Mouse (Mus musculus): ENCODE measurements around the gene Rnf157. TPM values are rescaled to one million over a fixed set of nuclear protein-coding genes. Genes with fewer than 3 reads are reported as not detected.

The Rnf157 gene
- polyA plus RNA-seq, 1 experiment from 2014 or later: 5.2 TPM

DNA sequence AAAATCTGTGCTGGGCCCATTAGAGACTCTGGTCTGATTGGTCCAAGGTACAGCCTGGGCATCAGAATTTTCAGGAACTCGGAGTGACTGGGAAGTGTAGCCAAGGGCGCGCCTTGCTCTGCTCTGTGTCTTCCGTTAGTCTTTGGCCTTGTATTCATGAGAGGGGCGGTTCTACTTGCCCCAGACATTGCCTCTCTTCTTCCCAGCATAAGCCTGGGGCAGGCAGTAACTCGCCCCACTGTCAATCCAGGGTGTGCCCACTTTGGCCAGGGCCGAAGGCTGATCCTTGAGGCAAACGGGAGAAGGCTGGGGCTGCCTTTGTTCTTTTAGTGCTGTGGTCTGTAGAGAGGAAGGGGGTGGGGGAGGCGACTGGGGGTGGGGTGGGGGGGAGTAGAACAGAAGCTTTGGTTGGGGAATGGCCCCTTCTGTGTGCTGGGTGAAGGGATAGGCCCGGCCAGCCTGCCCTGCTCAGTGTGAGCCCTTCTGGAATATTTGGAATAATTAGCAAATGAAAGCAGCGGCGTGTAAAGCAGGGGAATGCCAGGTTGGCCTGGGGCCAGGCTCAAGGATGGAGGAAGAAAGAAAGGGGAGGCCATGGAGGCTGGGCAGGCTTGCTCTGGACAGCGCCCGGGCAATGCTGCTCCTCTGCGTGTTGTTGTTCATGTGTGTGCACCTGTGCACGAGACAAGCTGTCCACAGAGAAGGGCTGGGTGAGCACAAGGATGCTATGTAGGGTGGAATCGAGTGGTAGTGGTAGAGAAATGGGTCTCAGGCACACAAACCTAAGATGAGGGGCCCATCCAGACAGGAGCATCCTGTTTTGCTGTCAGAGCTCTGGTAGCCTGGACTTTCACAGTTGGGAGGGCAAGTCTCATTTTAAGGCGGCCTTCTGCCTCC lies 83.3 kb downstream of the Rnf157 start:
- Histone ChIP-seq H3K4me3 (replicated peaks; ENCODE audit: low read length) (no peak overlapping the region), H3K36me3 (ENCODE audit: control insufficient read depth, insufficient read depth, low read length) (no peaks in the 10 kb centered on the region), H3K9ac (ENCODE audit: low read length) (peak overlapping the region; percentile 33; the same call in 1 of the 2 replicates), H3K9me3 (replicated peaks; ENCODE audit: control insufficient read depth, low read length) (no peaks in the 10 kb centered on the region), H3K4me1 (ENCODE audit: control insufficient read depth, insufficient read depth, low read length) (peaks cover 19% of the 10 kb centered on the region), H3K27ac (ENCODE audit: low read length) (no peak overlapping the region), H3K27me3 (ENCODE audit: control insufficient read depth, insufficient read depth, low read length) (peaks cover 13% of the 10 kb centered on the region), H3K4me2 (ENCODE audit: low read depth, low read length) (no peak overlapping the region)
- whole genome bisulfite sequencing: 51% methylated on average over 18 of the region's 18 CpGs
- no peak for ATAC-seq (ENCODE audit: insufficient read depth, low FRiP score)

DNA sequence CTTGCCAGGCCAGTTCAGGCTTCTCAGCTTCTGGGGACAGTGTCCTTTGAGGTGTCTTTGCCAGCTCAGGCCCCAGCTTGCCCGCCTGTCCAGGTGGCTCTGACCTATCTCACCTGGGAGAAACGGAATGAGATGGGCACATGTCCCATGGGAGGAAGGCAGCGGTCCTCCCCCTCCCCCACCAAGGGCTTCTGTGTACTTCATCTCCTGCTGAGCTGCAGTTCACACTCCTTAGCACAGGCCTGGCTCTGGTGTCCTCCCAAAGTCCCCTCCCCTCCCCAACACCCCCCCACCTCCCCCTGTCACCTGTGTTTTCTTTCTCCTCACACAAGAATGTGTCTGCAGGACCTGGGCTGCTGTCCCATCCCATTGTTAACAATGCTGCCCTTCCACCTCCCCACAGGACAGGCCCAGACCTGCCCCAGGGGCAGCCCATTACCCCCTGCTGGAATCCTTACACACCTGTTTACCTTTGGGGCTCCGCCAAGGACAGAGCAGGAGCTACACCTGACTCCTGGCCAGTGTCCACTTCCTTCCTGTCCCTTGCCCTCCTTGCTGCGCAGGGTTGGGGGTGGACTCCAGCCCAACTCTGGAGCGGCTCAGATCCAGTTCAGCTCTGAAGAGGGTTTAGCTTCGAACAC lies 85.7 kb downstream of the Rnf157 start:
- no peak overlapping the region for H3K4me2 ChIP-seq (ENCODE audit: low read depth, low read length)
- no peaks in the 10 kb centered on the region for H3K36me3 ChIP-seq (ENCODE audit: control insufficient read depth, insufficient read depth, low read length)
- H3K27ac ChIP-seq (ENCODE audit: low read length): no peak overlapping the region
- 66% methylated on average over 7 of the region's 7 CpGs for WGBS
- H3K9ac ChIP-seq (ENCODE audit: low read length): no peak overlapping the region
- peak; percentile 27; the same call in 1 of the 2 replicates for ATAC-seq (ENCODE audit: insufficient read depth, low FRiP score)
- H3K27me3 ChIP-seq (ENCODE audit: control insufficient read depth, insufficient read depth, low read length): no peaks in the 10 kb centered on the region
- no peaks in the 10 kb centered on the region for H3K9me3 ChIP-seq (replicated peaks; ENCODE audit: control insufficient read depth, low read length)
- H3K4me1 ChIP-seq (ENCODE audit: control insufficient read depth, insufficient read depth, low read length): peaks cover 12% of the 10 kb centered on the region
- H3K4me3 ChIP-seq (replicated peaks; ENCODE audit: low read length): no peak overlapping the region

DNA sequence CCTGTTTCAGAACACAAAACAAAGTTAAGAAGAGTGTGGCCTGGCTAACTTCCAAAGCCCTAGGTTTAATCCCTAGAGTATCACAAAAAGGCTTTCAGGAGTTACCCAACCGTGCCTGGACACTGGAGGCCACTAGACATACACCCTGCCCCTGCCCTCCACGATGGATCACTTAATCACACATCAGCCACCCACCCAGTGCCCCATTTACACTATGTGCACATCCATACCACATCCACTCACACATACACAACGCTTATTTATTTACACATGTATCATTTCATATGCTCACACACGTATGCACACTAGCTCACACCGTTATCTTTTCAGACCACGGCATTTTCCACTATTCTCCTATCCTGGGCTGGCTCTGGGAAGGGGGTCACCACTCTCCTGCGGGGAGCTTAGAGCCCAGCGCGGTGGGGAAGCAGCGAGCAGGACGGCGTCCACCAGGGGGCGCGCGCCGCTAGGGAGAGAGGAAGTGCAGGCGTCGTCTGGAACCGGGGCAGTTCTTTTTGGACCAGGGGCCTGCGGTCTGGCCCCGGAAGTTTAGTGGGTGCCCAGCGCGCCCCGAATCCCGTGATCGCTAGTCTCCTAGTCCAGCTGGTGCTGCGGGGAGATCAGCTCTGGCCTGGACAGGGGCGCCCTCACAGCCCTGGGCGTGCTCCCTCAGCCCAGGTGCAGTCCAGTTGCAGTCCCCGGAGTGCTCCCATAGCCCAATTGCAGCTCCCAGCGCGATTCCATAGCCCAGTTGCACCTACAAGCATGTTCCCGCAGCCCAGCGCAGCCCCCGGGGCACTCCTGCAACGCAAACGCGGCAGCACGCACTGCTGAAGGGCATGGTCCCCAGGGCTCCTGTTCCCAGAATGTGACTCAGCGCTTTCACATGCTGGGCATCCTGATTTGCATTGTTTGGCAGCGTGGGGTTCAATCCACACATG lies 93.8 kb downstream of the Rnf157 start:
- no peak overlapping the region for H3K27ac ChIP-seq (ENCODE audit: low read length)
- WGBS: 3% methylated on average over 41 of the region's 41 CpGs
- peak; percentile 77; the same call in 1 of the 2 replicates for ATAC-seq (ENCODE audit: insufficient read depth, low FRiP score)
- H3K27me3 ChIP-seq (ENCODE audit: control insufficient read depth, insufficient read depth, low read length): no peaks in the 10 kb centered on the region
- H3K9ac ChIP-seq (ENCODE audit: low read length): peak overlapping the region; percentile 80
- no peaks in the 10 kb centered on the region for H3K9me3 ChIP-seq (replicated peaks; ENCODE audit: control insufficient read depth, low read length)
- peak overlapping the region; percentile 51 for H3K4me3 ChIP-seq (replicated peaks; ENCODE audit: low read length)
- no peaks in the 10 kb centered on the region for H3K36me3 ChIP-seq (ENCODE audit: control insufficient read depth, insufficient read depth, low read length)
- peak overlapping the region; percentile 99 for H3K4me2 ChIP-seq (ENCODE audit: low read depth, low read length)
- H3K4me1 ChIP-seq (ENCODE audit: control insufficient read depth, insufficient read depth, low read length): peaks cover 5% of the 10 kb centered on the region; the same call in 1 of the 2 replicates

DNA sequence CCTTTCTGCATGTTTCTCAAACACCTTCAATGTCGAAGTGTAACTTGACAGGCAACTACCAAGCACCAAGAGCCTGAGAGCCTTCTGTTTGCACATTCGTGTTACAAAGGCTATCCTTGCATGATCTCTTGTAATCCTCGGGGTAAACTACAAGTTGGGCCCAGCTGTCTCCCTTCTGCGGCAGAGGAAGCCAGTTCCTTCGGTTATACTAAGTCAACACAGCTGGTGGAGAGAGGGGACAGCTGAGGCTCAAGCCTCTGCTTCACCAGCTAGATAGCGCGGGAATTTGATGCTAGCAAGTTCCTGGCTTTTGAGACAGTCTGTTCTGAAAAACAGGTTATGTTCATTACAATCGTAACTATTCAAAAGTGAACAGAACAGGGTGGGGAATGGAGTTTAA lies 100.5 kb downstream of the Rnf157 start:
- H3K27ac ChIP-seq (ENCODE audit: low read length): peak overlapping the region; percentile 33; the same call in 1 of the 2 replicates
- H3K9ac ChIP-seq (ENCODE audit: low read length): no peak overlapping the region
- peaks cover 18% of the 10 kb centered on the region for H3K4me1 ChIP-seq (ENCODE audit: control insufficient read depth, insufficient read depth, low read length)
- H3K4me2 ChIP-seq (ENCODE audit: low read depth, low read length): peak overlapping the region; percentile 4; the same call in 1 of the 2 replicates
- no peaks in the 10 kb centered on the region for H3K9me3 ChIP-seq (replicated peaks; ENCODE audit: control insufficient read depth, low read length)
- H3K4me3 ChIP-seq (replicated peaks; ENCODE audit: low read length): no peak overlapping the region
- 19% methylated on average over 8 of the region's 8 CpGs for WGBS
- no peak; the same call in 1 of the 2 replicates for ATAC-seq (ENCODE audit: insufficient read depth, low FRiP score)
- no peaks in the 10 kb centered on the region for H3K36me3 ChIP-seq (ENCODE audit: control insufficient read depth, insufficient read depth, low read length)
- no peaks in the 10 kb centered on the region for H3K27me3 ChIP-seq (ENCODE audit: control insufficient read depth, insufficient read depth, low read length)

DNA sequence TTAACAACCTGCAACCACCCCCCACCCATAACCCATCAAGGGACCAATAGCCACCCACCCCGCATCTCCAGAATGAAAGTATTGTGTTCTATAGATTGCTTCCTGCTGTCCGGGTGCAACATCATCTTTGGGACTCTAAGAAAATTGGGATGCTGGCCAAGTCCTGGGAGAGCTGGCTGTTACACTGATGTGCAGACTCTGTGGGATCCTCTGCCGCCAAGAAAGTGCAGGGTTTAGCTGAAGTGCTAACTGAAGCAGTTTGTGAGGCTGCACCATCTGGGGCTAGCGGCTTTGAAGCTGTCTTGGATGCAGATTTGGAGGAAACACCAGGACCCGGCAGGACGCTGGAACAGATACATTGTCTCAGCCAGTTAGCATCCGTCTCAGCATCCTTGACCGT lies 101.7 kb downstream of the Rnf157 start:
- H3K27me3 ChIP-seq (ENCODE audit: control insufficient read depth, insufficient read depth, low read length): no peaks in the 10 kb centered on the region
- no peak overlapping the region; the same call in 1 of the 2 replicates for H3K9ac ChIP-seq (ENCODE audit: low read length)
- H3K4me3 ChIP-seq (replicated peaks; ENCODE audit: low read length): no peak overlapping the region
- ATAC-seq (ENCODE audit: insufficient read depth, low FRiP score): no peak
- no peaks in the 10 kb centered on the region for H3K9me3 ChIP-seq (replicated peaks; ENCODE audit: control insufficient read depth, low read length)
- peaks cover 18% of the 10 kb centered on the region for H3K4me1 ChIP-seq (ENCODE audit: control insufficient read depth, insufficient read depth, low read length)
- H3K36me3 ChIP-seq (ENCODE audit: control insufficient read depth, insufficient read depth, low read length): no peaks in the 10 kb centered on the region
- no peak overlapping the region for H3K4me2 ChIP-seq (ENCODE audit: low read depth, low read length)
- H3K27ac ChIP-seq (ENCODE audit: low read length): no peak overlapping the region
- 31% methylated on average over 8 of the region's 8 CpGs for WGBS

DNA sequence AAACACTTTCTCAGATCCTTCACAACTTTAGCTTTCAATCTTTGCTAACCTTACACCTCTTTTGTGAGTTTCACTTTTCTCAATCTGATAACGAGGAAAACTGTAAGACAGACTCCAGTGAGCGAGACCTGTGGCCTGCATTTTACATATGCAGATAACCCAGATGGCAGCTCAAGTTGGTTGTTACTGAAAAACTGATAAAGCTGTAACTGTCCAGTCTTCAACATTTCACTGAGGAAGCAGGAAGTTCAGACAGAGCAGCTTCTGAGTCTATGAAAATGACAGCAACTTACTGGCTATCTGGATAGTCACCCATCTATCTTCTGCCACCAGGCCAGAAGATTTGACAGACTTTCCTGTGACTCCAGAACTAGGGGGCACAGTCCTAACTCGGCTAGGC lies 103.2 kb downstream of the Rnf157 start:
- peaks cover 3% of the 10 kb centered on the region; the same call in 1 of the 2 replicates for H3K36me3 ChIP-seq (ENCODE audit: control insufficient read depth, insufficient read depth, low read length)
- H3K4me3 ChIP-seq (replicated peaks; ENCODE audit: low read length): no peak overlapping the region
- H3K9ac ChIP-seq (ENCODE audit: low read length): no peak overlapping the region
- peaks cover 23% of the 10 kb centered on the region for H3K4me1 ChIP-seq (ENCODE audit: control insufficient read depth, insufficient read depth, low read length)
- ATAC-seq (ENCODE audit: insufficient read depth, low FRiP score): no peak
- H3K4me2 ChIP-seq (ENCODE audit: low read depth, low read length): no peak overlapping the region
- H3K9me3 ChIP-seq (replicated peaks; ENCODE audit: control insufficient read depth, low read length): no peaks in the 10 kb centered on the region
- H3K27me3 ChIP-seq (ENCODE audit: control insufficient read depth, insufficient read depth, low read length): no peaks in the 10 kb centered on the region
- H3K27ac ChIP-seq (ENCODE audit: low read length): no peak overlapping the region
- 70% methylated on average over 3 of the region's 3 CpGs for WGBS

DNA sequence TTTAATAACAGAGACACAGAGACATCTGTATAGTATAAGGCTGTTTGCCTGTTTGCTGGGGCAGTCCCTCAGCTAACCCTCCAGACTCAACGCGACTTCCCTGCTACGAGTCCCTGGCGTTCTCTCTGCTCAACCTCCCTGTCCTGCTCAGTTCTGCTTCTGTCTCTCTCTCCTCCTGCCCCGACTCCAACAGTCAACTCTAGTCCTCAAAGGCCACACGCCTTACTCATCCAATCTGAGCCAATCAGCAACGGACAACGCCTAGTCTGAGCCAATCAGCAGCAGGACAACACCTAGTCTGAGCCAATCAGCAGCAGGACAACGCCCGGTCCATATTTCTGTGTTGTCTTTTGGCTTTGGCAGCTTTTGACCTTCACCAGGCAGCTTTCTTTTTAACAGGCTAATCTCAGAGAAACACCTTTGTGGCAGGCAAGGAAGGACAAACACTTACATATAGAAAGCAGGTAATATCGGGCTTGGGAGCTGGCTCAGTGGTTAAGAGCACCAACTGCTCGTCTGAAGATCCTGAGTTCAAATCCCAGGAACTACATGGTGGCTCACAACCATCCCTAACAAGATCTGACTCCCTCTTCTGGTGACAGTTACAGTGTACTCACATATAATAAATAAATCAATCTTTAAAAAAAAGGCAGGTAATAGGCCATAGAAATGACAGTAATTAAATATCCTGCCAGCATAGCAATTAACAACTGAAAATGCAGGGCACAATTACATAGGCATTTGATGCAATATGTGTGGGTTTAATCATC lies 104.9 kb downstream of the Rnf157 start:
- H3K9ac ChIP-seq (ENCODE audit: low read length): no peak overlapping the region
- peaks cover 23% of the 10 kb centered on the region for H3K4me1 ChIP-seq (ENCODE audit: control insufficient read depth, insufficient read depth, low read length)
- no peaks in the 10 kb centered on the region for H3K27me3 ChIP-seq (ENCODE audit: control insufficient read depth, insufficient read depth, low read length)
- ATAC-seq (ENCODE audit: insufficient read depth, low FRiP score): no peak
- 88% methylated on average over 12 of the region's 12 CpGs for WGBS
- peaks cover 18% of the 10 kb centered on the region; the same call in 1 of the 2 replicates for H3K36me3 ChIP-seq (ENCODE audit: control insufficient read depth, insufficient read depth, low read length)
- H3K27ac ChIP-seq (ENCODE audit: low read length): no peak overlapping the region
- no peaks in the 10 kb centered on the region for H3K9me3 ChIP-seq (replicated peaks; ENCODE audit: control insufficient read depth, low read length)
- H3K4me2 ChIP-seq (ENCODE audit: low read depth, low read length): no peak overlapping the region
- no peak overlapping the region for H3K4me3 ChIP-seq (replicated peaks; ENCODE audit: low read length)
